Mouse (Mus musculus) thymus, postnatal 10 days (tissue): ENCODE data around the gene Parvb.
A peak's percentile ranks its signal among the peaks of the same experiment; 100 is the strongest.

Experiments
- DNase-seq, 2 experiments: peaks; one replicate each; pipeline ENCODE4 v3.0.0; 2021; ENCODE audit warnings: low spot score in 2 of 2

Parvb gene

GRCm38 (mm10) chr15:84231721-84232561 is at the start of gene Parvb:
Gene Parvb, plus strand, starts transcription at chr15:84232043.
- DNase-seq = no peak

- DNase-seq = no peak
These were observed 47.9 kb upstream of the Parvb start for GRCm38 (mm10) chr15:84183967-84184366.

GRCm38 (mm10) chr15:84186196-84186595 is 45.6 kb upstream of the Parvb start:
- DNase-seq = no peak

- DNase-seq = no peak
These were observed 42.8 kb upstream of the Parvb start for GRCm38 (mm10) chr15:84188887-84189530.

- no peak for DNase-seq
These were observed 42.0 kb upstream of the Parvb start for GRCm38 (mm10) chr15:84189881-84190280.

GRCm38 (mm10) chr15:84191724-84192057 is 40.2 kb upstream of the Parvb start:
- no peak for DNase-seq

- DNase-seq = peak; percentile 85 to 86
These were observed 39.6 kb upstream of the Parvb start, which contains the start of gene Samm50 for GRCm38 (mm10) chr15:84192058-84192791. Gene Samm50, plus strand, starts transcription at chr15:84192241.

DNA sequence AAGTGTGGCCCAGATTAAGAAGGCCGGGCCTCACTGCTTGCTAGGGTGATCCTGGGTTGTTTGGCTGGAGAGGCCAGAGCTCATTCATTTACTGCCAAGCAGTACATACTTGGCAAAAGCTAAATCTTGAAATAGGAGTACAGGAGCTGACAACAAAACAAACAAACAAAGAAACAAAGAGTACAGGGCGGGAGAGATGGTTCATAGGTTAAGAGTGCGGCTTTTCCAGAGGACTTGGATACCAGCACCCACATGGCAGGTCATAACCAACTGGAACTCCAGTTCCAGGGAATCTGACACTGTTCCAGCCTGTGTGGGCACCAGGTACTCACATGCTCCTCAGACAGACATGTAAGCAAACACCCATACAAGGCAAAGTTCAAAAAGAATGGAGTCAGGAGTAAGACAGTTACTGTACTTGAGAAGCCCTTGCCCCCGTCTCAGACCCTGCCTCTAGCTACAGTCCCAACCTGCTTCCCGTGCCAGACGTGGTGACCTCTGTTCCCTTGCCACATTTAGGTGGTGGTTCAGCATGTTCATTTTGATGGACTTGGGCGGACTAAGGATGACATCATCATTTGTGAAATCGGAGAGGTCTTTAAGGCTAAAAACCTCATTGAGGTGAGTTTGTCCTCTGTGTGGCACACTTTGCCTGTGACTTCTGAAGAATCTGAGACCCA is 35.2 kb upstream of the Parvb start:
- DNase-seq = no peak

DNA sequence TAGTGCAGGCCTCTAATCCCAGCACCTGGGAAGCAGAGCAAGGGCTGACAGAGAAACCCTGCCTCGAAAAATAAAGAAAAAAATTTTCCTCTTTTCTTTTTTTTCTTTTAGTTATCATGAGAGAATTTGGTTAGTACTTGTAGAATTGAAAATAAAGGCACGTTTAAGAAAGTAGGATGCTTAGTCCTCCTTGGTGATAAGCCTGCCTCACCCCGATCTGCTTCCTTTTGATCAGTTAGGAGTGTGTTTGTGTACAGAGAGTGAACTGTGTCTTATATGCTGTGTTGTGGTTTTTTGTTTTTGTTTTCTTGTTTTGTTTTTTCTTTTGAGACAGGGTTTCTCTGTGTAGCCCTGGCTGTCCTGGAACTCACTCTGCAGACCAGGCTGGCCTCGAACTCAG is 24.5 kb upstream of the Parvb start:
- DNase-seq = no peak

DNA sequence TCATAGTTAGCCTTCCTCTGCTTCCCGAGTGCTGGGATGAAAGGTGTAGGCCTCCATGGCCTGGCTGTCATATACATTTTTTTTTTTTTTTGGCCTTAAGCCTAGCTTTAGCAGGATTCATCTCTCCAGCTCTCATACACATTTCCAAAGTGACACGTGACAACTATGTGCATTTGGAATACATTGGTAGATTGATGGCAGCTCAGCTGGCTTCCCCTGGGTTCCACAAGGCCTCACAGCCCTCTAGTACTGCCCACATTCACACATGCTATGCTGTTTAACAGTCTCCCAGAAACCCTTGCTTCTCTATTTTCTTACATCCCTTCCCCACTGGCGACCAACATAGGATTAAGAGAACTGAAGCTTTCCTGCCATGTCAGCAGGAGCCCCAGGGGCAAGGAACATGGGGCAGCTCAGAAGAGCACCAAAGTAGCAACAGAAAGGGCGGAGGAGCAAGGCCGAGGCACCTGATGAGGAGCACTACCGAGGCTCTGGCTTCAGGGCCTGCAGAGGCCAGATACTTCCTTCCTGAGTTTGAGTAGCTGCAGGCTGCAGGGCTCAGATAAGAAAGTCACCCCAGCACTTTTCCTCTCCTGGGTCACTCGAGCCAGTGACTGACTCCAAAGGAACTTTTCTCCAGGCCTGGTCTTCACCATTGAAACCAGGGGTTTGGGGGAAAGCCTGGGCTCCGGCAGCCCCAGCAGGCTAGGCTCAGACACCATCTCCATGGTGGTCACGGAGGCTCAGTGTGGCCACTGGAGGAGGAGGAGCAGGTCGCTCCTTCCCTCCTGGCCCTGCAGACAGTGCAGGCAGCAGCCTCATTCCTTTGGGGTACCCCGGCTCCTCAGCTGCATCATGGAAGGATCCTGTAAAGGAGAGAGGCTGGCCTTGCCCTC is 22.1 kb upstream of the Parvb start:
- DNase-seq = no peak

- no peak for DNase-seq
These were observed 21.4 kb upstream of the Parvb start for GRCm38 (mm10) chr15:84210461-84210860.

DNA sequence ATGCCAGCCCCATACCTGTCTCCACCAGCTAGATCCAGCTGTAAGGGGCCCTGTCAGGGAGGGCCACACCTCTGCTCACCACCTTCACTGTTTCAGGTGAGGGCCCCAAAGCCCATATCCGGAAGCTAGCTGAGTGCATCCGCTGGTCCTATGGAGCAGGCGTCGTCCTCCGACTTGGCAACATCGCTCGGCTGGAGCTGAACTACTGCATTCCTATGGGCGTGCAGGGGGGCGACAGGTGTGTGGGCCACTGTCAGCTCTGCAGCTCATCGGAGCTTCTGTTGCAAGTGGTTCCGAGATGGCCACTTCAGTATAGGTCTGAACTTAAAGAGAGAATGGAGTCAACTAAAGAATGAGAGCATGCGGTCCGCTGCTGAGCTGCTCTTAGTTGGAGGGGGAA is 20.9 kb upstream of the Parvb start:
- no peak for DNase-seq

- no peak for DNase-seq
These were observed 20.3 kb upstream of the Parvb start for GRCm38 (mm10) chr15:84211564-84211963.

- peak; percentile 55 to 86 for DNase-seq
These were observed 19.6 kb upstream of the Parvb start for GRCm38 (mm10) chr15:84212031-84212755.

DNA sequence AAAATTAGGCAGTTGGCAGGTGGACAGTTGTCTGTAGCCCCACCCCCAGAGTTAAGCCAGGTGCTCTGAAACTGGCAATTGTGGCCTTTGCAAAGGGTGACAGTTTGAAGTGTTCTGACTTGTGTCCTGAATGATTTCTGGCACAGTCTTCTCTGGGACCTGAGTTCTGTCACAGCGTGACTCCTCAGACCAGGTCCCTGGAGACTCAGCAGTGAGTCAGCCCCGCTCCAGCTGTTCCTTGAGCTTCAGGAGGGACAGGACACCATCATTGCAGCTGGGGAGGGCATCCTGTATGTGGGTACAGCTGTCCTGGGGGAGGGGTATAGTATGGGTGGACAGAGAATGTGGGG is 19.1 kb upstream of the Parvb start:
- no peak for DNase-seq

DNA sequence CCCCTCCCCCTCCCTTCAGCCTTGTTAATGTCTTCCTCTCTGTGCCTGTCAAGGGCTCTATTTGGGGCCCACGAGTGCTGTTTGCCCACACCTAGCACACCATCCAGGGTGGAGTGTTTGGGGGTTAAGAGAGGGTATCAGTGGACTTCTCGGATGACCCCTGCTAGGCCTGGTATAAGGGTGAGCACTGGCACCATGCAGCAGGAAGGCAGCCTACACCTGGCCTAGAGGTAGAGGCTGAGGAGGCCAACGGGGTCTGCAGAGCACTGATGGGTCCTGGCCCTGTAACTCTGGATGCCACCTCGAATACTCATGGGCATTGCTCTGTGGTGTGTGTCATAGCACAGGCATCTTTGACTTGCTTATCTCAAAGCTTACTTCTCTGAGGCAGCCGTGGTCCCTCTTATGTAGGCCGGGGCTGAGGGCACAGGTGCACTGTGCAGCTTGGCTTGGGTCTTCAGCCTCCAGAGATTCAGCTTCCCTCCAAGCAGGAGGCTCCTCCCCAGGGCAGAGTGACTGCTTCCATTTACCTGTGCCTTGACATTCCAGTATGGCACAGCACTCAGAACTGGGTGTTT is 18.6 kb upstream of the Parvb start:
- no peak for DNase-seq

DNA sequence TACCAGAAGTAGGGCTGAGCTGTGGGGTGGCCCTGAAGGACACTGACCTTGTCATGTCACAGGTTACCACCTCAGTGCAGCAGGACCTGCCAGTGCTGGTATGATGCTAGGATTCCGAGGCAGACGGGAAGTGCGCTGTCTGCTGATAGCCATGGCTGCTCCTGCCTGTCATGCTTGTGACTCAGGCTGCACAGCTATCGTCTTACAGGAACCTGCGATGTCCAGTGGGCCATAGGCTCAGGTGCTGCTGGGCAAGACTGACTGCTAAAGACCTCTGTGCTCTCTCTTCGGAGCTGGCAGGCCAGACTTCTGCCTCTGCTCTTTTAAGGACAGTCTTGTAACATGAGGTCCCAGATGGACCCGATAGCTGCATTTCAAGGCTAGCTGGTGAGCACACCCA is 17.4 kb upstream of the Parvb start:
- DNase-seq = no peak

- DNase-seq = no peak
These were observed 16.6 kb upstream of the Parvb start for GRCm38 (mm10) chr15:84215273-84215672.

GRCm38 (mm10) chr15:84216026-84216425 is 15.8 kb upstream of the Parvb start:
- no peak for DNase-seq

GRCm38 (mm10) chr15:84216461-84217084 is 15.3 kb upstream of the Parvb start:
- DNase-seq = no peak
